Mouse (Mus musculus) splenic B cell, adult 2 months (primary cell): ENCODE data around the gene Suds3.

Experiments
- DNase-seq: peaks from one replicate; pipeline ENCODE4 v3.0.0-alpha.2; 2011; ENCODE audit warnings: low read depth, low spot score
- H3K27me3 ChIP-seq: 2 replicates; pipeline ENCODE4 v1.6.1; 2012; ENCODE audit warnings: mild to moderate bottlenecking, low read length, moderate library complexity, mixed read lengths; ENCODE audit not compliant: control insufficient read depth, poor library complexity, insufficient read depth, severe bottlenecking
- H3K36me3 ChIP-seq: 2 replicates; pipeline ENCODE4 v1.6.1; 2012; ENCODE audit warnings: mild to moderate bottlenecking, low read length, moderate library complexity, mixed read lengths; ENCODE audit not compliant: control insufficient read depth, poor library complexity, insufficient read depth, severe bottlenecking

Suds3 gene

DNA sequence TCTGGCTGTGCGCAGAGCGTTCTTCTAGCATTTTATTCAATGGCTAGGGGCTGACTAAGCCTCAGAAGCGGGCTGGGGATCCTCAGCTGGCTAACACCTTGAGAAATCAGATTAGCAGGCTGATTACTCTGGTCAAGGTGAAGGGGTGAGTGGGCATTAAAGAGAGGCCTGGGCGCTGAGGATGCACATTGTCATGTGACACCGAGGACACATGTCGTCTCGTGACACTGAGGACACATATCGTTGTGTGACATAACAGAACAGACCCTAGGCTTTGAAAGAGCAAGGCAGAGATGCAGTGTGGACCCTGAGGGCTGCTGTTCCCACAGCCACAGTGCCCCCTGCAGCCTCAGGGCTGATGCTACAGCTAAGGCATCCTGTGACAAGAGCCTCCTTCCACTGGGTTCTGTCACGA, 27.8 kb upstream of the Suds3 start:
- Histone ChIP-seq H3K36me3 (peaks cover 2% of the 10 kb centered on the region), H3K27me3 (no peaks in the 10 kb centered on the region)
- DNase-seq: peak; percentile 57

DNA sequence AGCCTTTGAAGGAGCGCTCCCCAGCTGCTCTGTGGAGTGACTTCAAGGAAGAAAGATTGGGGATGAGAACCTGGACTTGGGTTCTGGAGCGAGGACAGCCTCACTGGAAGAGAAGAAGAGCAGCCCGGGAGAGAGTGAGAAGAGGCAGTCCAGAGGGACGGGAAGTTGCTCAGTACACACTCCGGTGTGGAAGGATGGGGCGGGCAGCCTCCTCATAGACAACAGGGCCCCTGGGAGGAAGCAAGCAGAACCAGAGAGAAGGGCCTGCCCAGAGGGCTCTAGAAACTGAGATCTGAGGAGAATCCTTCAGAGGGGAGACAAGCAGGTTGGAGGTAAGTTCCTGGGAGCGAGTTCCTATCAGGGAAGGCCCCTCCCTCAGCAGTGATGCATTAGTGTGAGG, 24.5 kb upstream of the Suds3 start:
- Histone ChIP-seq H3K36me3 (no peaks in the 10 kb centered on the region; the same call in 1 of the 2 replicates), H3K27me3 (no peaks in the 10 kb centered on the region)
- no peak for DNase-seq

DNA sequence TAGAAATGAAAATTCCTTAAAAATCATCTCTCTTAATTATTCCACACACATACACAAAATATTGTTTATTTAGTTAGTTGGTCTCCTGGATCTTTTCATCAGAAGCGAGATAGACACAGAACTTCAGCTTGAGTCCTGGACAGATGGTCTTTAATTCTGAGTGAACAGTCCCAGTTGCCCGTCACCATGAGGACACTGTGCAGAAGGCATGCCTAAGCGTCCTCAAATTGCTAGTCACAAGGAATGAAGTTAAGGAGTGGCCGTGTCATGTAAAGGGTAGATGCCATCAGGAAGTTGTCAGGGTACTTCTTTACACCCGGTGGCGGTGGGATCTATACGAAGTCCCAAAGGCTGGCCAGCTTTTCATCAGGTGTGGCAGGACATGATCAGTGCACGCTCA, 23.9 kb upstream of the Suds3 start:
- no peaks in the 10 kb centered on the region for H3K27me3 ChIP-seq
- DNase-seq: no peak

DNA sequence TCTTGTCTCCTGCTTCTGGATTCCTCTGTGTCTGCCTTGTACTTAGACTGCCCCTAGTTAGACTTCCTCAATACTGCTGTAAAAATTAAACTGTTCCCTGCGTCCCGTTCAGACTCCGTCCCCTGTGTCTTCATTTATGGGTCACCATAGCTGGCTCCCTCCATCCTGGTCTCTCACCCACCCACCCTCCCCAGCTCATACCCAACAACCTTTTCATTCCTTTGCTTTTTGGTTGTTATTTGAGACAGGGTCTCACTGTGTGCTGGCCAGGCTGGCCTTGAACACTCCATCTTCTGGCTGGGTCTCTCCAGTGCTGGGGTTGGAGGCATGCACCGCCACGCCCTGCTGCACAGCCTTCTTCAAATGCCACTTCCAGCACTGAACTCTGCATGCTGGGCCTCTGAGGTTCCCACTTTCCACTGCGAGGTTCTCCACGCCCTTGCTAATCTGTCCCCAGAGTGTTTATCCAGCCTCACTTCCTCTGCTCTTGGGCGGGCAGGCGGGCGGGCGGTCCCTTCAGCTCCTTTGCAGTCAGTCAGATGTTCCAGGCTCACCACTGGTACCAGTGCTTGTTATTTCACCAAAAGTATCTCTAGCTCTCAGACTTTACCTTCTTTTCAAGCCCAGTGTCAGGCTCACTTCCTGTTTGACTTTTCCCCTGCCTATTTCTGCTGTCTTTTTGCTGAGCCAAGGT, 22.5 kb upstream of the Suds3 start:
- Histone ChIP-seq H3K36me3 (no peaks in the 10 kb centered on the region; the same call in 1 of the 2 replicates), H3K27me3 (no peaks in the 10 kb centered on the region)
- peak; percentile 60 for DNase-seq

More for the DNA sequence above, 23.9 kb upstream of the Suds3 start:
- H3K36me3 ChIP-seq: no peaks in the 10 kb centered on the region; the same call in 1 of the 2 replicates

DNA sequence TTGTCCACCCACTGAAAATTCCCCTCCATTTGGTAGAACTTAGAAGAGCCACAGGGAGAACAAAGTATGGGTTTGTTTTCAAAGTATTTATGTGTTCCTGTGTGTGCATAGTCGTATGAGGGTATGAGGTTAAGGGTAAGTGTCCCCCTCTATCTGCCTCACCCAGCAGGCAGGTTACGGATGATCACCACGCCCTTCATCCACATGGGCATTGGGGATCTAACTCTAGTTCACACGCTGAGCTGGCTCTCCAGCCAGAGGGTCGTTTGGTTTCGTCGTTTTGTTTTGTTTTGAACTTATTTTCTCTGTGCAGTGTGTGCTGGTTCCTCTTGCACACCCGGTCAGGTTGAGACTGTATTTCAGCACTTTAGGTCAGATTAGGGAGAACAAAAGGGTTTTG, 21.7 kb upstream of the Suds3 start:
- DNase-seq: no peak

DNA sequence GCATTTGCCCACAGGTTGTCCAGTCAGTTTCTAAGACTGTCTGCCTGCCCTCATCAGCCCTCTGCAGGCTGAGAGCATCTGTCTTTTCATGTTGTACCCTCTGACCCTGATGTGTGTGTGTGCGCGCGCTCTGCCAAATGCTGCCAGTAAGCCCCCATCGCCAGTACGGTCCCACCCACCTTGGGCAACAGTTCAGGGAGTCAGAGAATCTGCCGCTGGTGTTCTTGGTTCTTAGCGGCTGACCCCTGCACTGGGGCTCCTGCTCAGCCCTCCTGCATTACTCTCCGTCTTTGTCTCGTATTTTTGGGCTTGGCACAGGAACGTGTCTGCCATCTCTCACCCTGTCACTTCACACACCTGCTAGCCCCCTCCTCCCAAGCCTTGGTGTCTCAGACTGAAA, 21.1 kb upstream of the Suds3 start:
- DNase-seq: no peak
- Histone ChIP-seq H3K36me3 (no peaks in the 10 kb centered on the region; the same call in 1 of the 2 replicates), H3K27me3 (no peaks in the 10 kb centered on the region)

More for the DNA sequence above, 21.7 kb upstream of the Suds3 start:
- Histone ChIP-seq H3K36me3 (no peaks in the 10 kb centered on the region; the same call in 1 of the 2 replicates), H3K27me3 (no peaks in the 10 kb centered on the region)

DNA sequence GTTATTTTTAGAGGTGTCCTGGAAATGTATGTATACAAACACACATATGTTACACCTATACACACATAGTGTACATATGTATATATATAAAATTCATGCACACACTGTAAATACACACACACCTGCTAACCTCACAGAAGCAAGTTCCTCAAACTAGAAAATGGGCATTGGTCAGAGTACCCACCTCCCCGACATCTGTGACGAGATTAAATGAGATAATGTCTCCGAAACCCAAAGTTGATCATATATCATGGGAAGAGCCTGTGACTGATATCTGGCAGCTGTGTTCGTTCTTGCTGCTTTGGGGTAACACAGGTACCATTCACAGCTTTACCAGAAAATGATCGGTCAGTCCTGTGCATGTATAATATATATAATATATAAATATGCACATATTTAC, 20.7 kb upstream of the Suds3 start:
- DNase-seq: no peak
- no peaks in the 10 kb centered on the region; the same call in 1 of the 2 replicates for H3K36me3 ChIP-seq

DNA sequence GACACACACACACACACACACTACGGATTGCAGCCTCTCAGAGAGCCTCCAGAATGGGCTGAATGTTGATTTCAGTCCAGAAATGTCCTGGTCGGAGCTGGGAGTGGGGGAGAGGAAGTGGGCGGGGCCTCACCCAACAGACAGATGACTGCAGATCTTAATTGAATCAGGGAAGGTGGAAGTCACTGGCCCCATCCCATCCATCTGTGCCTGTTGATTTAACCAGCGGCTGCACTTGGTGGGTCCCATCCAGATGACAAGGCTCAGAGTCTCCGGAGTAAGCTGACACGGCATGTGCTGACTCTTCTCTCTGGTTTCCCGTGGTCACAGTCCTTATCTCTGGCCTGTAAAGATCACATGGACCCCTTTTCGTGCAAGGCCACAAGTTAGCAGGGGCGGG, 20.0 kb upstream of the Suds3 start:
- H3K27me3 ChIP-seq: no peaks in the 10 kb centered on the region
- H3K36me3 ChIP-seq: no peaks in the 10 kb centered on the region; the same call in 1 of the 2 replicates
- DNase-seq: peak; percentile 43

More for the DNA sequence above, 20.7 kb upstream of the Suds3 start:
- H3K27me3 ChIP-seq: no peaks in the 10 kb centered on the region

DNA sequence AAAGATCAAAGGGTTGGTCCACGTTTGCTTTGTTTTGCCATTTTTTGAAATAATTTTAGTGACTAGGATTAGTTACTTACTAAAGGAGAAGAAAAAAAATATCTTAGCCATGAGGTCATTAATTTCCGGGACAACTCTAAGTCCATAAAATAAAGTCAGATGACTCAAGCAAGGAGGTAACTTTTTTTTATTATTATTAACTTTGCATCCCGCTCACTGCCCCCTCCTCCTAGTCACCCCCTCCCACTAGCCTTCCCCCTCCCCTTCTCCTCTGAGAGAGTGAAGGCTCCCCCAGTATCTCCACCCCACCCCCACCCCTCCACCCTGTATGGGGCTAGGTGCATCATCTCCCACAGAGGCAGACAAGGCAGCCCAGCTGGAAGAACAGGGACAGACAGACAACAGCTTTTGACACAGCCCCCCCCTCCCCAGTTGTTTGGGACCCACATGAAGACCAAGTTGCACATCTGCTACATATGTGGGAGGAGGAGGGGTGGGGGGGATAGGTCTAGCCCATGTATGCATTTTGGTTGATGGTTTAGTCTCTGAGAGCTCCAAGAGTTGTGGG, 19.1 kb upstream of the Suds3 start:
- Histone ChIP-seq H3K27me3 (no peaks in the 10 kb centered on the region), H3K36me3 (no peaks in the 10 kb centered on the region)
- no peak for DNase-seq

DNA sequence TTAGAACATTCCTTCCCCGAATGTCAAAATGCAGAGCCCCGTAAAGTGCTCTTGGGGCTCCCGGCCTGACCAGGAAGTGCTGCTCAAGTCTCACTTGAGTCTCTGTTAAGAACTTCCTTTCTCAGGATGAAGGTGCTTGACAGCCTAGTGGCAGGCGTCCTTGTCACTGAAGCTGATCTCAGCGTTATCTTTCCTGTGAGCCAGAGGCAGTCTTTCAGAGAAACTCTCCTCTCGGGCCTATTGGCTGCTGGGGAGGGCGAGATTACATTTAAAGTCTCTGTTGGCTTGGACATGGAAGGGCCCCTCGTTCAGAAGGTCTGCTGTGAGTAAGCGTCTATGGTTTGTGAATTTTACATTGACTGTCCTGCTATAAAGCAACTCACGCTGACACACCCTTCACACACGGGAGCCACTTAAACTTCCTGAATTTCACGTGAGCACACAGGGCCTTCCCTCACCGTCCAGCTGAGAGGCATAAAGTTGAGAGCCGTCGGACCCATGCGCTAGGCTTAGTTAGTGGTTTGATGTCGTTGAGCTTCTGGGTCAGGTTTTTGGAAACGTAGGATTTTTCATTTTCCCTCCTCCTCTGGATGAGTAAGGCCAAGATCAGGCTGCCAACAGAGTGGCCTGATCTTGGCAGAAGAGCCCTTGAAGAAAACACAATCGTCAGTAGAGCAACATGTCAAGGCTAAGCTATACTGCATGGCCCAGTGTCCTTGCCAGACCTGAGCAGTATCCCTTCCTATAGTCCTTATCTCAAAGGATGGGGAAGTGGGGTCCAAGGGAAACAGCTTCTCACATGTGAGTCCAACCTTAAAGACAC, 18.4 kb upstream of the Suds3 start:
- DNase-seq: peak; percentile 51
- H3K36me3 ChIP-seq: no peaks in the 10 kb centered on the region
- no peaks in the 10 kb centered on the region for H3K27me3 ChIP-seq

DNA sequence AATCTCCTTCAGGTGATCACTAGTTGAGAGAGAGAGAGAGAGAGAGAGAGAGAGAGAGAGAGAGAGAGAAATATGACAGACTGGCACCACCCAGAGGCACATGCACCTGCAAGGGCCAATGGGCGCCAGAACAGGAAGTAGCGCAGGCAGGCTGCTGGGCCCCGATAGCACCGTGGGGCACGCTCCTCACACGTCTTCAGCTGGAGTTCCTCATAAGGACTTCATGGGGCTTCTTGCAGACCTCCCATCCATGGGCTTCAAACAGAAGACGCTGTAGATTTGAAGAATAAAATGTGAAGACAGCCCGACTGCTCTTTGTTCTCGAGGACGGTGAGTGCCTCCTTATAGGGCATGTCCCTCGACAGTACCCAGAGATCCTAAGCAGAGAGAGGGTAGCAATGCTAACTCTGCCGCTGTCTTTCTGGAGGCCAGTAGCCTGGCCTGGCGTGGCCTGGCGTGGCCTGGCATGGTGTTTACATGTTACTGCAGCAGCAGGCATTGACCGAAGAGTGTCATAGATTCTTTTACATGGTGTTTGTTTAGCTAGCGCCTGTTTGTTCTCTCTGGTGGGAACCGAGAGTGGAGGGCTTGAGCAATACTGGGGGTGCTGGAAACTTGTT, 17.6 kb upstream of the Suds3 start:
- peak; percentile 87 for DNase-seq
- Histone ChIP-seq H3K36me3 (no peaks in the 10 kb centered on the region), H3K27me3 (no peaks in the 10 kb centered on the region)

DNA sequence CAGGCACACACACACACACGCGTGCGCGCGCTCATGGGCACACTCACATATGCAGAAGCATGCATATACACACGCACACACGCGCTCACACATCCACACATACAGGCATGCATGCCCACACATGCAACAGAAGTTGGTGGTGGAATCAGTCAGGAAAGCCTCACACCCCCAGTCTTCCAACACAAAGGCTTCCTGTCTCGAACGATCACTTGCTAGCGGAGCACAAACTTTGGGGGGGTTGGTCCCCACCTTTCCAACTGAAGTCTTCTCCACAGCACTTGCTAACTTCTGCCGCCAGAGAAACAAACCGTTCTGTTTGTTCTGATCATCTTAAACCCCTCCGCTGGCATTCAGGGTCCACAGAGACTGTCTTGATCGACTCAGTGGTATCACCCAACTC, 14.8 kb upstream of the Suds3 start:
- H3K36me3 ChIP-seq: no peaks in the 10 kb centered on the region
- DNase-seq: no peak

DNA sequence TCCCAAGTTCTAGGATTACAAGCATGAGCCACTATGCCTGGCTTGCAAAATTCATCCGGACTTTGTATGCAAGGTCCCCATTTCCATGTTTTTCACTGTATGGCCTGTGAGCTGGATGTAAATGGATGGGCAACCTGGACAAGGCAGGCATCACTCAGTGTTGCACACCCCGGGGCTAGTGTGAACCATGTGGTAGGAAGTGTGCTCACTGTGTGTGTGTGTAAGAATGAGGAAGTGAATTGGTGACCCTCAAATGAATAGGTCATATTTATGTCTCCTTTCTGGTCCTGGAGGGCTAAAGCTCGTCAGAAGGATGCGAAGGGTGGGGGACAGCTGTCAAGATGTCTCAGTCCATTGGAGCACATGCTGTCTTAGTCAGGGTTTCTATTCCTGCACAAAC, 11.1 kb upstream of the Suds3 start:
- H3K36me3 ChIP-seq: no peaks in the 10 kb centered on the region
- H3K27me3 ChIP-seq: no peaks in the 10 kb centered on the region
- DNase-seq: no peak

More for the DNA sequence above, 14.8 kb upstream of the Suds3 start:
- no peaks in the 10 kb centered on the region for H3K27me3 ChIP-seq

DNA sequence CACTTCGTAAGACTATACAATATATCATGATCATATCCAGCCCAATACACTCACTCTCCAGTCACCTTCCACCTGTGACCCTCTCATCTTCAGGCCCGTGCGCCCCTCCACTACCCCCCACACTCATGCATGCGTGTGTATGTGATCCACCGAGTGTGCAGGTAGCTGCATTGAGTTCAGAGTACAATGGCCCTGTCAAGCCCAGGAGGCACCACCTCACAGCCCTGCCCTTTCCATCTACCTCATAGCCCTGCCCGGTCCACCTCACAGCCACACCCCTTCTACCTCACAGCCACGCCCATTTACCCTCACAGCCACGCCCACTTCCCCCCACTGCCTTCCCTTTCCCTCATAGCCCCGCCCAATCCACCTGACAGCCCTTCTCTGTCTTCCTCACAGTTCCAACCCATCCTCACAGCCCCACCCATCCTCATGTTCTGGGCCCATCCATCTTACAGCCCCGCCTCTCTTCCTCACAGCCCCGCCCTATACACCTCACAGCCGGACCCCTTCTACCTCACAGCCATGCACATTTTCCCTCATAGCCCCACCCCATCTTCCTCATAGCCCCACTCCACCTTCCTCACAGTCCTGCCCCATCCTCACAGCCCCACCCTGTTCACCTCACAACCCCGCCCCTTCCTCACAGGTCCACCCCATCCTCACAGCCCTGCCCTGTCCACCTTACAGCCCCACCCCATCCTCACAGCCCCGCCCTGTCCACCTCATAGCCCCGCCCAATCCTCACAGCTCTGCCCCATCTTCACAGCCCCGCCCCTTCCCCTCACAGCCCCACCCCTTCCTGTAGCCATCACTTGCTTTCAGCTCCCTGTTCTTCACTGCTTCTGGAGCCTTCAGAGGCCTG, 9.8 kb upstream of the Suds3 start:
- Histone ChIP-seq H3K36me3 (no peaks in the 10 kb centered on the region), H3K27me3 (no peaks in the 10 kb centered on the region)
- no peak for DNase-seq
